Mouse (Mus musculus): Measurements from ENCODE around the gene Mrpl46.

Gene Mrpl46

DNA sequence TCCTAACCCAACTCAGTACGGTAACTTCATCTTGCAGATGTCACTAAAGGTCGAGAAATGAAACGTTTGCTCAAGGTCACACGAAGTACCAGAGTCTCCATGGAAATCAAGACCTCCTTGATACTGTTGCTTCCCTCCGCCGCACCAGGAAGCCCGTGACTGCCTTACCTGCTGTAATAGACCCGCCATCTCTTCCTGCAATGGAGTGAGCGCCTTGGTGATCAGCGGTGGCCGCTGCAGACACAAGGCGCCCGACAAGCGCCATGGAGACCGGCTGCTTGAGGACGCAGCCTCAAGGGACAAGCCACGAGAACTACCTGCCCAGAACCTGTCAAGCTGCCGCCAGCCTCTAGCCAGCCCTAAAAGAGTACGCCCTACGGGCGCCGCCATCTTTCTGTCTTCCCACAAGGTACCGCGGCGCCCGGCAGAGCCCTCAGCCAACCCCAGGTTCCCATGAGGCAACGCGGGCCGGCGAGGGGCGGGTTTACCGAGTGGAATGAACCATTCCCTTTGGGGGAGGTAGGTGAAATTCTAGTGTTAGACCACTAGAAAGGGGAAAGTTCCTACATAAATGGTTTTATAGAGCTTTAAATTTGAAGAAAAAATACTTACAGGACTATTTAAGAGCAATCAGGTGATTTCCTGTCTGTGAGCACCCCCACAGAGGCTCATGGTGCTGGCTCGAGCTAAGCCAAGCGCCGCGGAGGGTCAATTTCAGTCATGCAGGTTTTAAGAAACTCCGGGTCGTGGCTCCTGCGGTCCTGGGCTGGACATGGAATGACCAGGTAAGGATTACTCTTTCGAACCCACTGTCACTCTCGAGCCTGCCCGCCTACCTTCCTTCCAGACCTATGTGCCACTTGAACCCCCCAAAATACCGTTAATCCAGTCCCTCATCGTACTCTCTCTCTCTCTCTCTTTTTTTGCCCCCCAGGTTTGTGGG lies at the start of gene Mrpl46, which contains the start of gene Mrps11:
Mrpl46 (minus strand) TSS at position 893 of the 943 bp plus-strand sequence.
Mrps11 (plus strand) TSS at position 481 of the 943 bp plus-strand sequence.
- DNase-seq (ENCODE audit: low read depth, low spot score), result peak; percentile 79

DNA sequence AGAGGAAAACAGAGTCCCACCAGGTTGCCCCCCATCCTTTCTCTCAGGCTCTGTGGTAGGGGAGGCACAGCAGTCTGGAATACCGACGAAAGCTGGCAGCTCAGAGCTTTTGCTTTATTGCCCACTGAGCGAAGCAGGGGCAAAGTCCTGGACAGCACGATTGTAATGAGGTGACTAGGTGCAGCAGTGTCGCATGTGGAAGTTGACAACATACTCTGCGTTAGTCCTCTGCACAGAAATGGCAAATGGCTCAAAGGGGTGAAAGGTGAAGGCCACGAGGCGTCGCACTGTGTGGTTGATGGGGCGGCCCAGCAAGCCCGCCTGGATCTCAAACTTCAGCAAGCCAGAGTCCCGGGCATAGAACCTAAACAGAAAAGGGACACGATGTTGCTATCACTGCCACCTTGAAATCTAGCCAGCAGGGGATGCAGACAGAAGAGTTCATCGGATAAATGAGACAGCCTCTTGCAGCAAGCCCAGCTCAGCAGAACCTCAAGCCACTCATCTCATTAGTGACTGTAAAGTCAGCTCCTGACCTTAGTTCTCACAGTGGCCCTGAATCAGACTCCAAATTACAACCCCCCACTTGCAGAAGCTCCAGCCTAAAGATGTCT lies 44.5 kb upstream of the Mrpl46 start:
- DNase-seq (ENCODE audit: low read depth, low spot score), result no peak

DNA sequence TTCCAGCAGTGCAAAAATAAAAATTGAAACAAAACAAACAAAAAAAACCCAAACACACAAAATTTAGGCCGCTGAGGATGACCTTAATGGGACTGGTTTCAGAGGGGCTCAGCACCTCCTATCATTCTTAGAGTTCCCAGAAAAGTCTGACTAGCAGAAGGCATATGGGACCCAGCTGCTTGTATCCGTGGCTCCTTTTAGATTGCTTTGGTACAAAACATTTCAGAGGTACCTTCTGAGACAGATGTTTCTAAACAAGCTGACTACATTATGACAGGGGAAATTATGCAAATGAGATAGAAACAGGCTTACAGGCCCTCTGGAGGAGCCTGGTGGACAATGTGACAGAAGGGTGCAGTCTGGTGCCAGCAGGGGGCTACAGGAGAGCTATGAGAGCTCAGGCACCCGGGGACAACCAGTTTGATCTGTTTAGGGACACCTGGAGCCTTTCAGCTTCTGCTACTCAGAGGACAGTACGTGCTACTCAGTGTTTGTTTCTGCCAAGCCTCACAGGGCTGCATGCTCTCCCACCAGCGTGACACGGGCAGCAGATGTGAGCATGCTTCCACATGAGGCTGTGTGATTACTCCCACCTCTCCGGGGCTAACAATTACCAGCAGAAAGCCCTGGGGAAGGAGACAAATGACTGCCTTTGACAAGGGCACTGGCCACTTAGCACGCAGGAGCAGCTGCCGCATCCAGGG lies 43.5 kb upstream of the Mrpl46 start:
- no peak for DNase-seq (ENCODE audit: low read depth, low spot score)

GRCm38 (mm10) chr7:78818336-78818735 lies 35.0 kb upstream of the Mrpl46 start:
- no peak for DNase-seq (ENCODE audit: low read depth, low spot score)

DNA sequence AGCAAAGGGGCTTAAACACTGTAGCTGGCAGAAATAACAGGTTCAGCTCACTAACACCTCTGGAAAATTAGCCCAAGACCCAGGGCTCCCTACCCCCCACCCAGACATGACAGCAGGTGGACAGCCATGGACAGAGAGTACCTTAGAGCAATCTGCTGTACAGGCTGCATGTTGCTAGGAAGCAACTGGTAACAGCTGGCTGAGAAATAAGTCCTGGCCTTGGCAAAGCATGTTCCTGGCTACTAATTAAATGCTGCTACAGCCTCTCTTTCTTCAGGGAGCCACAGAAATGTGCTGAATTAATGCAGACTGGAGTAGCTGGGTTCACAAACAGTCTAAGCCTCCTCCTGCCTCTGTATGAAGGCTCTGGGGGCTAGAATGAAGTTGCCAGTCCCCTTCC lies 31.4 kb upstream of the Mrpl46 start:
- no peak for DNase-seq (ENCODE audit: low read depth, low spot score)

- DNase-seq (ENCODE audit: low read depth, low spot score), result no peak
Measured at GRCm38 (mm10) chr7:78813791-78814190, 30.5 kb upstream of the Mrpl46 start.

- DNase-seq (ENCODE audit: low read depth, low spot score), result no peak
Measured at GRCm38 (mm10) chr7:78807192-78807591, 23.9 kb upstream of the Mrpl46 start.

DNA sequence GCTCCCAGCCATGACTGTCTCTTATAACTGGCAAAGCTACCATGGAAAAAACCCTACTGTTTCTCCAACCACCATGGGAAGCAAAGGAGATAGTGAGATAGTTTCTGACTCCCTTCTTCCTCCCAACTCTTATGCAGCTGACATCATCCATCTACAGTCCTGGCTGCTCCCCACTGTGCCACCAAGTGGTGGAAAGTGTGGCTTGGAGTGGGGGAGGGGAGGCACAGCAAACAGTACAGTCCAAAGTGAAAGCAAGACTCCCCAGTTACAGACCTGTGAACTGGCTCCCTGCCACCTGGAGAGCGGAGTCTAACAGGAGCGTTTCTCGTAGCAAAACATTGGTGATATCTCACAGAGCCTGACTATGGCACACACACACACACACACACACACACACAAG lies 20.5 kb upstream of the Mrpl46 start:
- no peak for DNase-seq (ENCODE audit: low read depth, low spot score)

- DNase-seq (ENCODE audit: low read depth, low spot score), result no peak
Measured at GRCm38 (mm10) chr7:78799730-78800496, 16.6 kb upstream of the Mrpl46 start.

DNA sequence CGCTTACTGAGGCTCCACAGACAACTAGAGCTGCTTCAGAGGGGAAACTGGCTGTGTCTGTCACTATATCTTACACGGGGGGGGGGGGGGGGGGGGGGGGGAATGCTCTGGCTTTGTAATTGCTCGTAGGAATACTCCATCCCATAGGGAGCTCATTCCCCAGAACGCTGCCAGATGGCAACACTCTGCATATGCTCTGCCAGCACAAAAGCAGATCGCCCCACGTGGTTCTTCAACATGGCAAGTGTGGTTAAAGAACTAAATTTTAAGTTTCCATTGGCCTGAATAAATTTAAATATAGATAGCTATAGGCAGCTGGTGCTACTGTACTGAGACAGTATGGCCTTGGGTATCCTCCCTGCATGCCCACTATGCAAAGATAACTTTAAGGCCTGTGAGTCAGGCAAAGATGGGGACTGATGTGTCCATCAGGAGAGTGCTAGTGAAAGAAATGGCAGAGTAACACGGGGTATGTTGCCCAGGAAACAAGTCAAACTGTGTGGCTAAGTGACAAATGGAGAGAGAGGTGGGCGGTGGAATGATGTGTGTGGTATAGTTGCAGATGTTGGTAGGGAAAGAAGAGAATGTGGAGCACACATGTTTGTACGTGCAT lies 14.6 kb upstream of the Mrpl46 start:
- no peak for DNase-seq (ENCODE audit: low read depth, low spot score)

GRCm38 (mm10) chr7:78796624-78797023 lies 13.3 kb upstream of the Mrpl46 start:
- no peak for DNase-seq (ENCODE audit: low read depth, low spot score)

GRCm38 (mm10) chr7:78794571-78795092 lies 11.3 kb upstream of the Mrpl46 start:
- DNase-seq (ENCODE audit: low read depth, low spot score), result no peak

DNA sequence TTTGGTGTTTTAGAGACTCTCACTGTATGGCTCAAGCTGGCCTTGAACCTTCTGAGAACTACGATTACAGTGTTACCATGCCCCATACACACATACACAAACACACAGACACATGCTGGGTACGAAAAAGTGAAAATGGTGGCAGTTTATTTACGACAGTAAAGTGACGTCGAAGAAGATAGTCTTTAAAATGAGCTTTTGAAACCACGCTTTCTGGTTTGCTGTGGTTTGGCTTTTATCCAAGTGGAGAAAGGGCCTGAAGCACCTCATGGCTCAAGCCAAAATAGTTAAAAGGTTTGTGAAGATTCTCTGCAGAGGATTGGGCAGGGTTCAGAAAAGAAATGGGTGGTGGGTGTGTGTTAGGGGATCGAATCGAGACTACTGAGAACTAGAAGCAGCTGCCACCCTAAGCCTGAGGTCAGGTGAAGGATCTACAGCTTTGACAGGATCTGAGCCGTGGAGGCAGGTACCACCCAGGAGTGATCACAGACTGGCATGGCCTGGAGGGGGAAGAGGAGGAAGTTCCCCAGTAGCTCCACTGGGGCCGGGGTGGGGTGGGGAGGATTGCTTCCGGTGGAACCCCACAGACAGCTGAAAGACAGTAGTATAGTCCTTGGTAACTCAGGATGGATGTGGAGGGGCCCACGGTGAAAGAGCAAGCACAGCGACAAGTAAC lies 10.7 kb upstream of the Mrpl46 start:
- DNase-seq (ENCODE audit: low read depth, low spot score), result no peak

- DNase-seq (ENCODE audit: low read depth, low spot score), result peak; percentile 68
Measured at GRCm38 (mm10) chr7:78791359-78792222, 8.3 kb upstream of the Mrpl46 start.

- DNase-seq (ENCODE audit: low read depth, low spot score), result no peak
Measured at GRCm38 (mm10) chr7:78787793-78788380, 4.6 kb upstream of the Mrpl46 start.

DNA sequence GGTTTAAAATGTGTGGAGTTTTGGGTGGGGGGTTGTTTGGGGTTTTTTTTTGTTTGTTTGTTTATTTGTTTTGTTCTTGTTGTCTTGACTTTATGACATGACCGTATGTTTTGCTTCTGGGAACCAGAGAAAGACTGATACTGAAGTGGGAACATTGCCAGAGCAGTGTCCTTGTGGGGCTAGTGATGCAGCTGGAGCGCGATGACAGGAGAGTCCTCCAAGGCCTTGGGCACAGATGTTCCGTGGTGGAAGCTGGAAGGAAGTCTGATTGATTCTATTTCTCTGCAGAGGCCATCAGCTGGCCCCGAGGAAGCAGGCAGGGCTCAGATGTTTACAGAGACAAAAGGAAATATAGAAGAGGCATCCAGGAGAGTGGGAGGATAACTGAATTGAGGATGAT lies 2.6 kb upstream of the Mrpl46 start:
- no peak for DNase-seq (ENCODE audit: low read depth, low spot score)

GRCm38 (mm10) chr7:78778741-78779140 lies 4.6 kb downstream of the Mrpl46 start:
- no peak for DNase-seq (ENCODE audit: low read depth, low spot score)

DNA sequence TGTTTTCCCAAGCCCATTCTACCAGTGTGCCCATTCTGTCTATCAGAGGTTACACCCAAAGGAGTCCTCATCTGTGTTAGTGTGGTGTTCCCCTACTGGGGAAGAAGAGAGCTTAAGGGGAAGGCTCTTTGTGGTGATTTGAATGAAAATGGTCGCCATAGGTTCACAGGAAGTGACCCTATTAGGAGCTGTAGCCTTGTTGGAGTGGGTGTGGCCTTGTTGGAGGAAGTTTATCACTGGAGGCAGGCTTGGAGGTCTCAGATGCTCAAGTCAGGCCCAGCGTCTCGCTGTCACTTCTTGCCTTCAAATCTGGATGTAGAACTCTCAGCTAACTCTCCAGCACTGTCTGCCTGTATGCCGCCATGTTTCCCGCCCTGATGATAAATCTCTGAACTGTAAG lies 12.4 kb downstream of the Mrpl46 start:
- DNase-seq (ENCODE audit: low read depth, low spot score), result no peak

All from forelimb bud, embryonic 11.5 days (tissue).